Mouse (Mus musculus) C2C12 (cell line): ENCODE results near the gene Rnf141.

Experiments
- CTCF ChIP-seq: IDR thresholded peaks from one replicate; pipeline ENCODE4 v1.5.1; 2011; ENCODE audit not compliant: control insufficient read depth, insufficient read depth, insufficient read length
- FOSL1 ChIP-seq: IDR thresholded peaks from one replicate; pipeline ENCODE4 v1.8.0; 2011; ENCODE audit warnings: mild to moderate bottlenecking, low read length; ENCODE audit not compliant: poor library complexity, insufficient read depth, severe bottlenecking
- MYOD1 ChIP-seq: IDR thresholded peaks from one replicate; pipeline ENCODE4 v1.6.1; 2011; ENCODE audit warnings: low read depth; ENCODE audit not compliant: control insufficient read depth, insufficient read length
- MYOG ChIP-seq: IDR thresholded peaks from one replicate; pipeline ENCODE4 v1.6.1; 2011; ENCODE audit not compliant: control insufficient read depth, insufficient read length; ENCODE audit errors: extremely low read depth
- USF1 ChIP-seq: IDR thresholded peaks from one replicate; pipeline ENCODE4 v1.6.1; 2011; ENCODE audit warnings: low read depth, mild to moderate bottlenecking, control low read depth, moderate library complexity

DNA sequence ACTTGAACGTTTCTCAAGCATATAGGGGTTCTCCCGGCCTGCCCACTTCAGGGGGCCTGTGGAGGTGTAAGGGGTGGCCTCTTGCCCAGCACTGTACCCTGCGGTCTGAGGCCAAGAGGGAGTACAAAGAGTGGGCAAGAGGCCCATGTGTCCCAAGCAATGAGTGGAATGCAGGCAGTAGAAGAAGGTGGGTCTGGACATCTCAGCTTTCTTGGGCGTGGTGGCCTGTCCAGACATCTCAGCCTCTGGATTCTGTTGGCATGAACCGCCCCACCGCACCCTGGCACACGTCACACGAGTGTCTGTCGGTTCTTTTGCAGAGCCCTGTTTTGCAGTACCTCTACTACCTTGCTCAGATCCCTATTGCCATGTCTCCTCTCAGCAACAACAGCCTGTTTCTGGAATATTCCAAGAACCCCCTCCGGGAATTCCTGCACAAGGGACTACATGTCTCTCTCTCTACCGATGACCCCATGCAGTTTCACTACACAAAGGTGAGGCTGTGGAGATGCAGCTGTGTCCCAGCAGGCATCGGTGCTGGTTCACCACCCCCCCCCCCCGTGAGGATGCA is 36.7 kb downstream of the Rnf141 start:
- TF ChIP-seq FOSL1 (no peak), CTCF (no peak), USF1 (no peak), MYOG (no peak), MYOD1 (no peak)
